Mouse (Mus musculus) neural tube, embryonic 15.5 days (tissue): Measurements from ENCODE around the gene Bmp2k. TPM values are rescaled to one million over a fixed set of nuclear protein-coding genes. Genes with fewer than 3 reads are reported as not detected.

Experiments
- ATAC-seq: fragments of 200-750 bp; cut with Nextera tagmentation; 2 replicates; pipeline ENCODE4 v1.8.0; 2017; ENCODE audit warnings: mild to moderate bottlenecking, moderate TSS enrichment, moderate library complexity; ENCODE audit not compliant: low FRiP score
- H3K27ac ChIP-seq: fragments of 300-500 bp; sonication (generic); replicated peaks from 2 replicates; pipeline ENCODE4 v1.5.1; 2015; ENCODE audit warnings: mild to moderate bottlenecking, inconsistent platforms
- H3K27me3 ChIP-seq: fragments of 300-500 bp; sonication (generic); replicated peaks from 2 replicates; pipeline ENCODE4 v1.6.1; 2015; ENCODE audit warnings: inconsistent platforms
- H3K36me3 ChIP-seq: fragments of 300-500 bp; sonication (generic); 2 replicates; pipeline ENCODE4 v1.6.1; 2015; ENCODE audit warnings: inconsistent platforms
- H3K4me1 ChIP-seq: fragments of 300-500 bp; sonication (generic); 2 replicates; pipeline ENCODE4 v1.6.1; 2015; ENCODE audit warnings: inconsistent platforms
- H3K4me2 ChIP-seq: fragments of 300-500 bp; sonication (generic); 2 replicates; pipeline ENCODE4 v1.6.1; 2015; ENCODE audit warnings: inconsistent platforms, mild to moderate bottlenecking, moderate library complexity
- H3K4me3 ChIP-seq: fragments of 300-500 bp; sonication (generic); replicated peaks from 2 replicates; pipeline ENCODE4 v1.5.1; 2015; ENCODE audit warnings: mild to moderate bottlenecking, inconsistent platforms
- H3K9ac ChIP-seq: fragments of 300-500 bp; sonication (generic); replicated peaks from 2 replicates; pipeline ENCODE4 v1.6.1; 2015; ENCODE audit warnings: mild to moderate bottlenecking, inconsistent platforms
- H3K9me3 ChIP-seq: fragments of 300-500 bp; sonication (generic); replicated peaks from 2 replicates; pipeline ENCODE4 v1.6.1; 2016; ENCODE audit warnings: inconsistent platforms
- WGBS: fragments of 180-500 bp; shearing (Covaris S2); methylation state at CpG from one replicate; pipeline ENCODE4 v1.1.7; 2015; ENCODE audit warnings: mixed read lengths; 5-methylcytosine and 5-hydroxymethylcytosine counted together
- polyA plus RNA-seq: library from polyadenylated mRNA; unstranded; fragments of >200 nt; fragmentation: Nextera tagmentation; extraction: Ambion mirVana; gene quantifications from 2 replicates; pipeline ENCODE4 v1.2.1, GENCODE M21; 2015

Gene Bmp2k
- polyA plus RNA-seq, 1 experiment from 2014 or later: 7.8 TPM

DNA sequence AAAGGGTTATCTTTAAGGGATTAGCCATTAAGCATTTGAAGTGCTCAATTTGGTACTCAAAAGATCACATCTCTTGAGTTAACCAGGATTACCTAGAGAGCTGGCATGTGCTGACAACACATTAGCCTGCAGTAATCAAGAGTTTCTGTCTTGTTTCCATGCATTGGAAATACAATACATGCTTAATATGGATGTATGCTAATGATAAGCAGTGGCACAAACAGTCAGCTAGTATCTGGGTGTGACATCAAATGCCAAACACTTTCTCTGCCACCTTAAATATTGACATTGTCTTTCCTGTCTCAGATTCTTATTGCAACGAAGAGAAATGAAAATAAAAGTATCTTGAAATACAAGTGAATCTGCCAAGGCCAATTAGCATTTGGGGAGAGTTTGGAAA is 22.8 kb upstream of the Bmp2k start:
- no peak overlapping the region for H3K4me2 ChIP-seq

DNA sequence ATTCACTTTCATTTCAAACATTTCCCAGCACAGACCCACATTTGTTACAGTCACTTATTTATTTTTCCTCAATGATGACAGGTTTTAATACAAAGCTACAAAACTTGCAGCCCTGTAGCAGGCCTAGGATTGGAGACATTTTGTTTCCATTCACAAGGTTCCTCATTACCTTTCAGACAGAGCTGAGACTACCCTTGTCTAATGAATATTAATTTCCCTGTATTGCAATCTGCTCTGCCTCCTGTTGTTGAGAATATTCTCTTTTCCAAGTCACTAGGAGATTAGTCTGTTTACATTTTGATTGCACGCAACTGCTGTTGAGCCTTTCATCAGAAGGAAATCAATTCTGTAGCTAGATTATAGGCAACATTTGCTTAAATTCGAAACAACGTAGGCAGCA is 22.4 kb upstream of the Bmp2k start:
- Histone ChIP-seq H3K4me2 (no peak overlapping the region), H3K9me3 (no peaks in the 10 kb centered on the region), H3K36me3 (no peaks in the 10 kb centered on the region), H3K4me1 (peaks cover 6% of the 10 kb centered on the region; the same call in 1 of the 2 replicates), H3K9ac (no peak overlapping the region), H3K27ac (no peak overlapping the region), H3K27me3 (no peaks in the 10 kb centered on the region), H3K4me3 (no peak overlapping the region)
- no peak for ATAC-seq
- WGBS: 88% methylated on average over 3 of the region's 3 CpGs

More for the DNA sequence above, 22.8 kb upstream of the Bmp2k start:
- Histone ChIP-seq H3K4me3 (no peak overlapping the region), H3K27ac (no peak overlapping the region), H3K9me3 (no peaks in the 10 kb centered on the region), H3K9ac (no peak overlapping the region), H3K36me3 (no peaks in the 10 kb centered on the region), H3K4me1 (0 out of 2 replicates have a peak, but pooled peaks cover 1% of the 10 kb centered on the region), H3K27me3 (no peaks in the 10 kb centered on the region)
- ATAC-seq: no peak
- WGBS: 67% methylated on average over 1 of the region's 1 CpGs

DNA sequence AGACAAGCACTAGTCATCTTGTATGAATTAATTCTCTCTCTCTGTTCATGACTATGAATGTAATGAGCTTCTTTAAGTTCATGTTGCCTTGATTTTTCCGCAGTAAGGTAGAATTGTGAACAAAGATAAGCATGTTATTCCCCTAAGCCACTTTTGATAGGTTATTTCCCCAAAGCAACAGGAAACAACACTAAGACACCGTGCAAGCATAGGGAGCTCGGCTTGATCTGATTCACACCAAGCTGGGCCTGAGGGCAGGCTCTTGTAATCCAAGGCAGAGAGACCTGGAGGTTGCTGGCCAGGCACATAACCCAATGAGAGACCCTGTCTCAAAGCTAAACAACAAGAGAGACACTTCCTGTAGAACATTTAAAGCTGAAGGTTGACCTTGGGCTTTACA is 21.3 kb upstream of the Bmp2k start:
- 91% methylated on average over 3 of the region's 3 CpGs for WGBS

DNA sequence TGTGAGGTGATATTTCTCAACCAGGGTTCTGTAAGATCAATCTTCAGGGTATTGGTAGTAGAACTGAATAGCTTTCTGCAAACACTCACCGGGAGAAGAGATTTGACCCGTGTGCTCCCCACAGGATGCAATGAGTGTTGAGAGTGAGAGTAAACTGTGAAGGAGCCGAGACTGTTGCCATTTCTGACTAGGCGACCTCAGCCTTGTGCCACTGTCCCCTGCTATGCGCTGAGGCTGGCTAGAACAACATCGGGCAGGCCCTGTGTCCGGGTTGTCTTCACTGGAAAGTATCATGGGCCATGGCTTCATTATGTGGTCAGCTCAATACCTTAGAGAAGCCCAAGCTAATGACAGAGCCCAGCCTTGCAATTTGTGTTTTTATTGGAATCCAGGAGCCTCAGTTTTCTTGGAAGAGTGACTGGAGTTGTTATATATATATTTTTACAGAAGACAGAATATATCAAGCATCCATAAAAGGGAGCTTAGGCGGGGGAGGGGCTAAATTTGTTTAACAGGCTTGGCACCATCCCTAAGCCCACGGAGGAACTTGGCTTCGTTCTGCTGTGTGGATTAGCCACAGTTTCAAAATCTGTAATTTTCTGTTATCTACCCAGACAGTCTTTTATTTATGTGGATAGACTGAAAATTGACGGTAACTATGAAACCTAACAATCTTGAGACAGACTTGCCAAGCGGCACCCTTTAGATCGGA is 18.0 kb upstream of the Bmp2k start:
- WGBS: 51% methylated on average over 13 of the region's 13 CpGs
- ATAC-seq: no peak
- H3K9me3 ChIP-seq: no peaks in the 10 kb centered on the region
- H3K36me3 ChIP-seq: no peaks in the 10 kb centered on the region
- peak overlapping the region; percentile 26 for H3K4me2 ChIP-seq
- H3K27me3 ChIP-seq: no peaks in the 10 kb centered on the region
- H3K27ac ChIP-seq: no peak overlapping the region
- no peak overlapping the region for H3K4me3 ChIP-seq
- peaks cover 11% of the 10 kb centered on the region; the same call in 1 of the 2 replicates for H3K4me1 ChIP-seq
- H3K9ac ChIP-seq: no peak overlapping the region

More for the DNA sequence above, 21.3 kb upstream of the Bmp2k start:
- no peak overlapping the region for H3K4me2 ChIP-seq
- no peak overlapping the region for H3K27ac ChIP-seq
- no peak overlapping the region for H3K9ac ChIP-seq
- ATAC-seq: no peak
- H3K4me1 ChIP-seq: peaks cover 11% of the 10 kb centered on the region; the same call in 1 of the 2 replicates
- no peaks in the 10 kb centered on the region for H3K9me3 ChIP-seq
- H3K36me3 ChIP-seq: no peaks in the 10 kb centered on the region
- no peak overlapping the region for H3K4me3 ChIP-seq
- no peaks in the 10 kb centered on the region for H3K27me3 ChIP-seq

DNA sequence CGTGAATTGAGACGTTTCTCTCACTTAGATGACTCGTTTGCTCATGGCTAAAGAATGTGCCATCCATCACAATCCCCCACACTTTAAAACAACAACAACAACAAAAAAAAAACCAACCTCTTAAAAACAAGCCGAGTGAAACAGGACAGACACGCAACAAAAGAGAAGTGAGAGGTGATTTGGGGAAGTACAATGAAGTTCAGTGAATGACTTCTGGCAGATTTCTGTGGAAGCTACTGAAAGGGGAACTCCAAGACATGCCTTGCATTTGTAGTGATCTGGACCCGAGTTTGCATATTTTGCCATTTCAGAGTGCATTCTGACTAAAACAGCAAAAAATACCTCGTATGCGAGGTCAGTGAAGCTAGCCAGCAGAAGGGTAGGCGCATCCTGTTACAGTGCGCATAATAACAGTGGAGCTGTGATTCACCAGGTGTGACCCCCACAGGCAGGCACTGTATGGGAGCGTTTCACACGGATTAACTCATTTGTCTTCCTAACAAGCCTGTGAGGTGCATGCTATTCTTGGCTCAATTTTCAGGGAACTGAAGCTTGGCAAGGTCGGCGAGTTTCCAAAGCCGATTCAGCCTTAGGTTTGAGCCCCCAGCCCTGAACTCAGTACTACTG is 17.4 kb upstream of the Bmp2k start:
- H3K27ac ChIP-seq: no peak overlapping the region
- peaks cover 11% of the 10 kb centered on the region; the same call in 1 of the 2 replicates for H3K4me1 ChIP-seq
- no peaks in the 10 kb centered on the region for H3K36me3 ChIP-seq
- 21% methylated on average over 15 of the region's 15 CpGs for WGBS
- ATAC-seq: no peak
- no peak overlapping the region for H3K9ac ChIP-seq
- no peak overlapping the region for H3K4me3 ChIP-seq
- no peaks in the 10 kb centered on the region for H3K9me3 ChIP-seq
- peak overlapping the region; percentile 26 for H3K4me2 ChIP-seq
- H3K27me3 ChIP-seq: no peaks in the 10 kb centered on the region

DNA sequence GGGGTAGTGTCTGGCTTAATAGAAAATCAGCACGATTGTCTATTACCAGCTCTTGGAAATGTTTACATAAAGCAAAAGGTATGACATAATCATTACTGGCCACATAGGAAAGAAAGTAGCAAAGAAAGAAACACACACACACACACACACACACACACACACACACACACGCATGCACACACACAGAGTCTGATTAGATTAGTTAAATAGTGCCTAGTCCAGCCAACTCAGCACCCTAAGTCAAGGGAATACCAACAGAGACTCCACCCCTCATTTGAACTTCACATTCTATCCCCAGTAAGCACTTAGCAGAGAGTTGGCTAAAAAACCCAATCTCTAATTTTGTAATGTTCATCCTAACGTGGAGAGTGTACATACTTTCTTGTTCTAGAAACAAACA is 15.5 kb upstream of the Bmp2k start:
- no peak overlapping the region for H3K9ac ChIP-seq
- peaks cover 11% of the 10 kb centered on the region; the same call in 1 of the 2 replicates for H3K4me1 ChIP-seq
- WGBS: 79% methylated on average over 3 of the region's 3 CpGs
- H3K27me3 ChIP-seq: no peaks in the 10 kb centered on the region
- no peak overlapping the region for H3K4me2 ChIP-seq
- no peak for ATAC-seq
- no peak overlapping the region for H3K4me3 ChIP-seq
- no peaks in the 10 kb centered on the region for H3K9me3 ChIP-seq
- H3K36me3 ChIP-seq: no peaks in the 10 kb centered on the region
- no peak overlapping the region for H3K27ac ChIP-seq

DNA sequence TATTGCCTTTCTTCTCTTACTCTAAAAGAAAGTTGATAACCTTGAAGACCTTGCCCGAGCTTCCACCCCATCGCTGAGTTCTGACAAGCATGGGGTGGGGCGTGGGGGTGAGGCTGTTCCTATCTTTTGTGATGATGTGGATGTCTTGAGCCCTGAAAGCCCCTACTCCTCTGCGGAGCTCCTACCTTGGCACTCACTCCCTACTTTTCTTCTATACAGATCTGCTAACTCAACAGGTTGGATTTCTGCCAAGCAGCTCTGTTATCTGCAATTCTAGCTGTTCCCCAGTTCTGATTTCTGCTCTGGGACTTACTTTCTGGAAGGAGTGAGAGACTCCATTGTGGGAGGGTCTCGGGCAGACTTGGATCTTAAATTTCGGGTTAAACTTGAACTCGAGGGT is 14.3 kb upstream of the Bmp2k start:
- Histone ChIP-seq H3K4me1 (peaks cover 11% of the 10 kb centered on the region; the same call in 1 of the 2 replicates), H3K4me2 (no peak overlapping the region), H3K4me3 (no peak overlapping the region), H3K9ac (no peak overlapping the region), H3K27me3 (no peaks in the 10 kb centered on the region), H3K27ac (no peak overlapping the region), H3K9me3 (no peaks in the 10 kb centered on the region), H3K36me3 (no peaks in the 10 kb centered on the region)
- ATAC-seq: no peak
- WGBS: 87% methylated on average over 7 of the region's 7 CpGs

DNA sequence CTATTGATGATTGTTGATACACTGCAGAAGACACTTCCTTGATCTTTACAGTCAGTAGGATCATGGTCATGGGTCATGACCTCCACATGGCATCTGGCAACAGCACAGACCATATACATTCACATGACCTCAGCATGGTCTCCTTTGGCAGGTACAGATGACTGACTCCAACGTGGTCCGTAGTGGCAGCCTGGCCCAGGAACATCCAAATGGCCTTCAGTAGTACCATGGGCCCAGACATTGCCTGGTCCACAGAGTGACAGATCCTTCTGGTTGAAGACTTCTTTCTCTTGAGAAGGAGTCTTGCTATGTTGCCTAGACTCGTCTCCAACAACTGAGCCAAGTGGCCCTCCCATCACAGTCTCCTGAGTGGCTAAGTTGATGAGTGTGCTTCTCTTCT is 10.6 kb upstream of the Bmp2k start:
- no peak overlapping the region for H3K4me3 ChIP-seq
- H3K4me2 ChIP-seq: no peak overlapping the region
- ATAC-seq: no peak
- H3K9ac ChIP-seq: no peak overlapping the region
- WGBS: 93% methylated on average over 3 of the region's 3 CpGs
- H3K27ac ChIP-seq: no peak overlapping the region
- no peaks in the 10 kb centered on the region for H3K9me3 ChIP-seq
- H3K4me1 ChIP-seq: no peaks in the 10 kb centered on the region
- no peaks in the 10 kb centered on the region for H3K27me3 ChIP-seq
- H3K36me3 ChIP-seq: no peaks in the 10 kb centered on the region

DNA sequence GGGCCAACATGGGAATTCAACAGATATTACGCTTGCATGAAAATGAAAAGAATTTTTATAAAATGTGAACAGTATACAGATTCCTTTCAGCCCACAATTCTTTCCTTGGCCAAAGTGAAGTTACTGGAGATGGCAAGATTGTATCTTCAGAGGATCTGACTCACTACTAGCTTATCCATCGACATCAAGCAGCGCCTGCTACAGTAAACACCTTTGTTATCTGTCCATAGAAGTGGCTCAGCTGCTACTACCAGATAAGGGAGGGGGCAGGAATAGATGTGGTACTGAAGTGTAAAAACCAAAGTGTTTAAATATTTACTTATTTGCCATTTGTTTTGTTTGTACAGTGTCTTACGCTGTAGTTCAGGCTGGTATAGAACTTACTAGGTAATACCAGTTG is 8.6 kb upstream of the Bmp2k start:
- WGBS: 89% methylated on average over 4 of the region's 4 CpGs
- Histone ChIP-seq H3K4me2 (no peak overlapping the region), H3K4me3 (no peak overlapping the region), H3K27ac (no peak overlapping the region), H3K9ac (no peak overlapping the region), H3K9me3 (no peaks in the 10 kb centered on the region), H3K4me1 (no peaks in the 10 kb centered on the region), H3K27me3 (no peaks in the 10 kb centered on the region), H3K36me3 (no peaks in the 10 kb centered on the region)
- ATAC-seq: no peak

DNA sequence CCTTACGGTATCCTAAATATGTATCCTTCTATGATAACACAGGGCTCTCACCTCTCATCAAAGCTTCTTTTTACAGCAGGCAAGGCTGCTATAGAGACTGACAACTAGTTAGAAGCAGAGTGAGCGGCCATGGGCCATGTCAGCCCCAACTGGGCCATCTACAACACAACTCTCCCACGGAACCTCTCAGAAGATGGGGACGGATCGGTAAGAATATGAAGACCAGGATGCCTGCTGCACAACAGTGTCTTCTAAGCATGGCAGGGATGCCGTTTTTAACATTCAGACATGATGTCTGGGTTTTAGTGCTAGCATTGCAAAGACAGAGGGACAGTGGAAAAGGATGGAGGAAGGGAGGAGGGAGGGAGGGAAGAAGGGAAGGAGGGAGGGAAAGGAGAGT is 6.3 kb upstream of the Bmp2k start:
- Histone ChIP-seq H3K4me2 (no peak overlapping the region), H3K4me3 (no peak overlapping the region), H3K9ac (no peak overlapping the region), H3K27me3 (no peaks in the 10 kb centered on the region), H3K9me3 (no peaks in the 10 kb centered on the region), H3K27ac (no peak overlapping the region), H3K36me3 (no peaks in the 10 kb centered on the region), H3K4me1 (peaks cover 4% of the 10 kb centered on the region)
- no peak for ATAC-seq
- 91% methylated on average over 6 of the region's 6 CpGs for WGBS

DNA sequence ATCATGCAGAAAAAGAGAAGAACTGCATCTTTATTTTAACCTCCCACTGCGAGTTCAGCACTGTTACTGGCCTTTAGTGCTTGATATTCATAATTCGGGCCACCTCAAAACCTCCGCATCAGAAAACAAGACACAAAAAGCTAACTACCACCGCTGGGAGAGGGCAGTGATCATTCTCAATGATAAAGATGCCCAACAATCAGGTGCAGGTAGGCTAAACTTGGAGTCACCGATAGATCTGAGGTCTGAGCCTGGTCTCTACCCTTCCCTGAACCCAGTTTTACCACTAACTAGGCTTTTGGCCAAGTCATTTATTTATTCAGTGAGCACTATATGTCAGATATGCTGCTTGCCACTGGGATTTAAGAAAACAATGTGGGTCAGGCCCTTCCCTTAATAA is 4.8 kb upstream of the Bmp2k start:
- Histone ChIP-seq H3K36me3 (no peaks in the 10 kb centered on the region), H3K4me3 (no peak overlapping the region), H3K4me2 (no peak overlapping the region), H3K27ac (no peak overlapping the region), H3K4me1 (peaks cover 11% of the 10 kb centered on the region), H3K9me3 (no peaks in the 10 kb centered on the region), H3K27me3 (no peaks in the 10 kb centered on the region), H3K9ac (no peak overlapping the region)
- ATAC-seq: no peak
- WGBS: 89% methylated on average over 5 of the region's 5 CpGs

DNA sequence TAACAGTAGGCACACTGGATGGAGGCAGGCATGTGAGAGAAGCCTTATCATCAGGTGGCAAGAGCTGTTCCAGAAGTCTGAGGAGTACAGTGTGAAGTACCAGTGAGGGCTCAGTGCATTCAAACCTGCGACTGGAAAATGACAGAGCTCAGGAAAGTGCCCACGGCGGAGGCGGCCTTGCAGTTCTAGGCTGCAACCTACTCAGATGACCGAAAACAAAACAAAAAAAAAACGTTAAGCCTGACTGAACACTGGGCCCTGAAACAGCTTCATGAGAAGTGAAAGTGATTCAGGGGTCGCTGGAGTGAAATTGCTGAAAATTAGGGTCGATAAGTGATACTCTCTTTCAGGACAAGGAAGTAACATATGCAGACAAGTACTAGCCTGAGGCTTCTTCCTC is 4.4 kb upstream of the Bmp2k start:
- peaks cover 11% of the 10 kb centered on the region for H3K4me1 ChIP-seq
- H3K4me2 ChIP-seq: no peak overlapping the region
- no peaks in the 10 kb centered on the region for H3K36me3 ChIP-seq
- no peak overlapping the region for H3K9ac ChIP-seq
- H3K27ac ChIP-seq: no peak overlapping the region
- no peak overlapping the region for H3K4me3 ChIP-seq
- ATAC-seq: no peak
- no peaks in the 10 kb centered on the region for H3K27me3 ChIP-seq
- H3K9me3 ChIP-seq: no peaks in the 10 kb centered on the region
- WGBS: 83% methylated on average over 8 of the region's 8 CpGs
